Mouse (Mus musculus) thymus, adult 2 months (tissue): ENCODE results near the gene Fam189a1.

ENCODE experiments used
- CTCF ChIP-seq: fragments of 200-500 bp; IDR thresholded peaks from 2 replicates; pipeline ENCODE4 v1.5.1; 2012; ENCODE audit warnings: mild to moderate bottlenecking, control low read depth, low read length, moderate library complexity, borderline replicate concordance; ENCODE audit not compliant: control insufficient read depth, poor library complexity, insufficient read depth; ENCODE audit errors: extremely low read depth
- POLR2A ChIP-seq: fragments of 200-500 bp; IDR thresholded peaks from 2 replicates; pipeline ENCODE4 v1.6.1; 2012; ENCODE audit warnings: mild to moderate bottlenecking, low read length, control low read depth, moderate library complexity; ENCODE audit not compliant: control insufficient read depth, poor library complexity, insufficient read depth; ENCODE audit errors: extremely low read depth

- TF ChIP-seq POLR2A (no peak), CTCF (no peak)
These were observed 112.1 kb downstream of the Fam189a1 start for GRCm38 (mm10) chr7:65044280-65044679.
